Mouse (Mus musculus): ENCODE data around the gene Dusp7. TPM values are rescaled to one million over a fixed set of nuclear protein-coding genes. Genes with fewer than 3 reads are reported as not detected.

Dusp7 gene
- polyA plus RNA-seq, 1 experiment from 2014 or later, result 27.6 TPM

Other genes starting within 250 kb of the Dusp7 start
- 9.8 and 10.2 TPM in 2 replicates for gene Glyctk, start 210.5 kb upstream of the Dusp7 start, polyA plus RNA-seq (2014; fragmentation: Nextera tagmentation; extraction: Ambion mirVana)
- 33.5 and 34.6 TPM in 2 replicates for gene Wdr82, start 197.7 kb upstream of the Dusp7 start, polyA plus RNA-seq (2014; fragmentation: Nextera tagmentation; extraction: Ambion mirVana)
- gene Ppm1m, start 168.9 kb upstream of the Dusp7 start, polyA plus RNA-seq (2014; fragmentation: Nextera tagmentation; extraction: Ambion mirVana), result 37.5 and 40.9 TPM in 2 replicates
- 61.3 and 65.5 TPM in 2 replicates for gene Twf2, start 165.5 kb upstream of the Dusp7 start, polyA plus RNA-seq (2014; fragmentation: Nextera tagmentation; extraction: Ambion mirVana)
- not detected in 2 replicates for gene Tlr9, start 146.0 kb upstream of the Dusp7 start, polyA plus RNA-seq (2014; fragmentation: Nextera tagmentation; extraction: Ambion mirVana)
- 81.9 and 89.2 TPM in 2 replicates for gene Alas1, start 120.0 kb upstream of the Dusp7 start, polyA plus RNA-seq (2014; fragmentation: Nextera tagmentation; extraction: Ambion mirVana)
- 32.5 and 34.9 TPM in 2 replicates for gene Poc1a, start 87.6 kb upstream of the Dusp7 start, polyA plus RNA-seq (2014; fragmentation: Nextera tagmentation; extraction: Ambion mirVana)
- gene Rpl29, start 60.8 kb downstream of the Dusp7 start, polyA plus RNA-seq (2014; fragmentation: Nextera tagmentation; extraction: Ambion mirVana), result 879 and 889 TPM in 2 replicates
- 39.5 and 43.4 TPM in 2 replicates for gene Acy1, start 69.7 kb downstream of the Dusp7 start, polyA plus RNA-seq (2014; fragmentation: Nextera tagmentation; extraction: Ambion mirVana)
- 4.6 and 4.7 TPM in 2 replicates for gene Abhd14b, start 78.8 kb downstream of the Dusp7 start, polyA plus RNA-seq (2014; fragmentation: Nextera tagmentation; extraction: Ambion mirVana)
- 38.3 and 41.0 TPM in 2 replicates for gene Abhd14a, start 79.0 kb downstream of the Dusp7 start, polyA plus RNA-seq (2014; fragmentation: Nextera tagmentation; extraction: Ambion mirVana)
- gene Pcbp4, start 84.7 kb downstream of the Dusp7 start, polyA plus RNA-seq (2014; fragmentation: Nextera tagmentation; extraction: Ambion mirVana), result 300 and 309 TPM in 2 replicates
- 0.19 and 0.71 TPM in 2 replicates for gene Gpr62, start 97.3 kb downstream of the Dusp7 start, polyA plus RNA-seq (2014; fragmentation: Nextera tagmentation; extraction: Ambion mirVana)
- 56.5 and 63.7 TPM in 2 replicates for gene Rrp9, start 107.3 kb downstream of the Dusp7 start, polyA plus RNA-seq (2014; fragmentation: Nextera tagmentation; extraction: Ambion mirVana)
- 1.2 TPM in 2 replicates for gene Parp3, start 108.3 kb downstream of the Dusp7 start, polyA plus RNA-seq (2014; fragmentation: Nextera tagmentation; extraction: Ambion mirVana)
- not detected in 2 replicates for gene Iqcf1, start 131.3 kb downstream of the Dusp7 start, polyA plus RNA-seq (2014; fragmentation: Nextera tagmentation; extraction: Ambion mirVana)
- gene Iqcf5, start 145.9 kb downstream of the Dusp7 start, polyA plus RNA-seq (2014; fragmentation: Nextera tagmentation; extraction: Ambion mirVana), result not detected in 2 replicates
- not detected in 2 replicates for gene Iqcf3, start 193.0 kb downstream of the Dusp7 start, polyA plus RNA-seq (2014; fragmentation: Nextera tagmentation; extraction: Ambion mirVana)
- not detected in 2 replicates for gene Iqcf4, start 202.4 kb downstream of the Dusp7 start, polyA plus RNA-seq (2014; fragmentation: Nextera tagmentation; extraction: Ambion mirVana)